Mouse (Mus musculus) gastrocnemius, postnatal 4 days (tissue): ENCODE measurements around the gene Rapgef2. TPM values are rescaled to one million over a fixed set of nuclear protein-coding genes. Genes with fewer than 3 reads are reported as not detected.

ENCODE experiments used
- DNase-seq, 2 experiments: peaks; one replicate each; pipeline ENCODE4 v3.0.0; 2021 to 2022; ENCODE audit warnings: low spot score in 2 of 2, mixed read lengths in 2 of 2
- total RNA-seq, 2 experiments: library from RNA; stranded (reverse); gene quantifications; 2 replicates each; pipeline ENCODE4 v1.2.3; 2021

Gene Rapgef2
- total RNA-seq, 2 experiments from 2014 or later, result 33.8 to 37.3 TPM

- DNase-seq, result no peak
Measured at GRCm38 (mm10) chr3:79039666-79040450, 246.5 kb downstream of the Rapgef2 start.

GRCm38 (mm10) chr3:79039008-79039407, 247.3 kb downstream of the Rapgef2 start:
- DNase-seq, result no peak

- no peak for DNase-seq
Measured at GRCm38 (mm10) chr3:79034457-79034856, 251.9 kb downstream of the Rapgef2 start.

GRCm38 (mm10) chr3:79030855-79031254, 255.5 kb downstream of the Rapgef2 start:
- no peak for DNase-seq

GRCm38 (mm10) chr3:79028153-79028878, 258.0 kb downstream of the Rapgef2 start:
- DNase-seq, result no peak

- no peak for DNase-seq
Measured at GRCm38 (mm10) chr3:79025983-79026382, 260.3 kb downstream of the Rapgef2 start.

- DNase-seq, result no peak
Measured at GRCm38 (mm10) chr3:79023735-79024328, 262.5 kb downstream of the Rapgef2 start.

GRCm38 (mm10) chr3:79022690-79023089, 263.6 kb downstream of the Rapgef2 start:
- DNase-seq, result no peak

- DNase-seq, result no peak
Measured at GRCm38 (mm10) chr3:79017440-79017839, 268.9 kb downstream of the Rapgef2 start.

GRCm38 (mm10) chr3:79016830-79017229, 269.5 kb downstream of the Rapgef2 start:
- no peak for DNase-seq

GRCm38 (mm10) chr3:79015621-79016474, 270.5 kb downstream of the Rapgef2 start:
- no peak for DNase-seq

Other genes starting within 250 kb of the Rapgef2 start
- gene Gm17359, start 50.1 kb upstream of the Rapgef2 start, total RNA-seq, result not detected